Mouse (Mus musculus): ENCODE results near the gene Dennd5b.

GRCm38 (mm10) chr6:149098993-149099392, 2.5 kb downstream of the Dennd5b start:
- TF ChIP-seq CTCF (IDR thresholded peaks at IDR 0.05; ENCODE audit: control insufficient read depth, insufficient read depth, insufficient replicate concordance, low read depth, low read length): no peak
- TF ChIP-seq POLR2A (IDR thresholded peaks at IDR 0.05; ENCODE audit: control insufficient read depth, low read depth, low read length): no peak
